Mouse (Mus musculus) heart, embryonic 12.5 days (tissue): ENCODE measurements around the gene 1700001P01Rik. TPM values are rescaled to one million over a fixed set of nuclear protein-coding genes. Genes with fewer than 3 reads are reported as not detected.
"Not testable (repeated sequence)": the region's sequence is repeated elsewhere in the genome, so short reads cannot be mapped to it uniquely, and the experiment has no call there.

Experiments
- ATAC-seq: fragments of 200-750 bp; cut with Nextera tagmentation; 2 replicates; pipeline ENCODE4 v1.8.0; 2017; ENCODE audit warnings: moderate TSS enrichment, moderate library complexity; ENCODE audit not compliant: insufficient number of reproducible peaks, low FRiP score
- H3K27ac ChIP-seq: fragments of 300-500 bp; sonication (generic); 2 replicates; pipeline ENCODE4 v1.5.1; 2016; ENCODE audit warnings: mild to moderate bottlenecking, moderate library complexity; ENCODE audit not compliant: poor library complexity, severe bottlenecking
- H3K27me3 ChIP-seq: fragments of 300-500 bp; sonication (generic); replicated peaks from 2 replicates; pipeline ENCODE4 v1.6.1; 2016; ENCODE audit warnings: mild to moderate bottlenecking, moderate library complexity
- H3K36me3 ChIP-seq: fragments of 300-500 bp; sonication (generic); 2 replicates; pipeline ENCODE4 v1.6.1; 2016; ENCODE audit warnings: mild to moderate bottlenecking, moderate library complexity
- H3K4me1 ChIP-seq: fragments of 300-500 bp; sonication (generic); replicated peaks from 2 replicates; pipeline ENCODE4 v1.6.1; 2016; ENCODE audit warnings: mild to moderate bottlenecking
- H3K4me2 ChIP-seq: fragments of 300-500 bp; sonication (generic); 2 replicates; pipeline ENCODE4 v1.6.1; 2016; ENCODE audit warnings: mild to moderate bottlenecking, moderate library complexity
- H3K4me3 ChIP-seq: fragments of 300-500 bp; sonication (generic); 2 replicates; pipeline ENCODE4 v1.5.1; 2016; ENCODE audit warnings: mild to moderate bottlenecking
- H3K9ac ChIP-seq: fragments of 300-500 bp; sonication (generic); 2 replicates; pipeline ENCODE4 v1.6.1; 2016; ENCODE audit warnings: mild to moderate bottlenecking, moderate library complexity
- H3K9me3 ChIP-seq: fragments of 300-500 bp; sonication (generic); replicated peaks from 2 replicates; pipeline ENCODE4 v1.6.1; 2016; ENCODE audit warnings: mild to moderate bottlenecking, moderate library complexity
- WGBS: fragments of 180-500 bp; shearing (Covaris S2); methylation state at CpG from one replicate; pipeline ENCODE4 v1.1.7; 2016; 5-methylcytosine and 5-hydroxymethylcytosine counted together
- polyA plus RNA-seq: library from polyadenylated mRNA; unstranded; fragments of >200 nt; fragmentation: Nextera tagmentation; extraction: Ambion mirVana; gene quantifications from 2 replicates; pipeline ENCODE4 v1.2.1, GENCODE M21; 2016

1700001P01Rik gene
- polyA plus RNA-seq, 1 experiment from 2014 or later = not detected

- not testable (repeated sequence) for H3K4me1 ChIP-seq, ATAC-seq, H3K36me3 ChIP-seq, H3K4me2 ChIP-seq, H3K27ac ChIP-seq, H3K27me3 ChIP-seq, H3K9ac ChIP-seq, H3K4me3 ChIP-seq, H3K9me3 ChIP-seq
- WGBS = 72% methylated on average over 2 of the region's 2 CpGs
These were observed 15.2 kb upstream of the 1700001P01Rik start for GRCm38 (mm10) chr11:97790778-97791438.

DNA sequence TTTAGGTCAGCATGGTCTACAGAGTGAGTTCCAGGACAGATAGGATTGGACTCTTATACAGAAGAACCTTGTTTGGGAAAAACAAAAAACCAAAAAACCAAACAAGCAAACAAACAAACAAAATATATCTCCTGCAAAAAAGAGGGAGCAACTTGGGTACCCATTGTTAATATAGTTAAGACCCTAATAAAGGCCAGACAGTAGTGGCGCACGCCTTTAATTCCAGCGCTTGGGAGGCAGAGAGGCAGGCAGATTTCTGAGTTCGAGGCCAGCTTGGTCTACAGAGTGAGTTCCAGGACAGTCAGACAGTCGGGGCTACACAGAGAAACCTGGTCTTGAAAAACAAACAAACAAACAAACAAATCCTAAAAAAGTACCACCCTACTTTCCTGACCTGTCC, 14.0 kb upstream of the 1700001P01Rik start:
- no peaks in the 10 kb centered on the region for H3K36me3 ChIP-seq
- H3K4me2 ChIP-seq = no peak overlapping the region
- no peak overlapping the region for H3K27ac ChIP-seq
- H3K4me3 ChIP-seq = no peak overlapping the region
- no peaks in the 10 kb centered on the region for H3K9me3 ChIP-seq
- no peak overlapping the region for H3K9ac ChIP-seq
- WGBS = 80% methylated on average over 5 of the region's 5 CpGs
- no peaks in the 10 kb centered on the region for H3K4me1 ChIP-seq
- no peaks in the 10 kb centered on the region for H3K27me3 ChIP-seq
- ATAC-seq = no peak

- whole genome bisulfite sequencing = 86% methylated on average over 3 of the region's 3 CpGs
These were observed 12.2 kb upstream of the 1700001P01Rik start for GRCm38 (mm10) chr11:97787961-97788360.

GRCm38 (mm10) chr11:97782564-97782895, 6.8 kb upstream of the 1700001P01Rik start:
- H3K4me1 ChIP-seq = peaks cover 26% of the 10 kb centered on the region
- no peaks in the 10 kb centered on the region for H3K27me3 ChIP-seq
- peak overlapping the region; percentile 93 for H3K4me2 ChIP-seq
- no peaks in the 10 kb centered on the region for H3K9me3 ChIP-seq
- peak overlapping the region; percentile 49 for H3K27ac ChIP-seq
- peaks cover 34% of the 10 kb centered on the region for H3K36me3 ChIP-seq
- under 1% methylated on average over 10 of the region's 10 CpGs for WGBS
- no peak; the same call in 1 of the 2 replicates for ATAC-seq
- H3K9ac ChIP-seq = peak overlapping the region; percentile 73
- peak overlapping the region; percentile 88 for H3K4me3 ChIP-seq

More at GRCm38 (mm10) chr11:97787961-97788360, 12.2 kb upstream of the 1700001P01Rik start:
- Histone ChIP-seq H3K4me3 (no peak overlapping the region), H3K27ac (no peak overlapping the region), H3K9me3 (no peaks in the 10 kb centered on the region), H3K36me3 (no peaks in the 10 kb centered on the region), H3K27me3 (no peaks in the 10 kb centered on the region), H3K9ac (no peak overlapping the region), H3K4me2 (no peak overlapping the region), H3K4me1 (0 out of 2 replicates have a peak, but pooled peaks cover 4% of the 10 kb centered on the region)
- ATAC-seq = no peak

- H3K27ac ChIP-seq = peak within 1 kb of the TSS; percentile 92
- H3K27me3 ChIP-seq = no peaks in the 10 kb centered on the region
- peak within 1 kb of the TSS; percentile 88 for H3K4me3 ChIP-seq
- ATAC-seq = peak; percentile 97
- no peaks in the 10 kb centered on the region for H3K9me3 ChIP-seq
- peak within 1 kb of the TSS; percentile 93 for H3K4me2 ChIP-seq
- H3K36me3 ChIP-seq = peaks cover 39% of the 10 kb centered on the region
- WGBS = under 1% methylated on average over 67 of the region's 67 CpGs
- peak within 1 kb of the TSS; percentile 98 for H3K9ac ChIP-seq
- peaks cover 26% of the 10 kb centered on the region for H3K4me1 ChIP-seq
These were observed 6.3 kb upstream of the 1700001P01Rik start, which contains the start of gene Rpl23 for GRCm38 (mm10) chr11:97781832-97782563. TSS of gene Rpl23 (minus strand) at chr11:97782437.

GRCm38 (mm10) chr11:97781478-97781831, 5.7 kb upstream of the 1700001P01Rik start:
- 0 out of 2 replicates have a peak, but pooled peaks have one; percentile 8 for ATAC-seq
- Histone ChIP-seq H3K27ac (peak overlapping the region; percentile 92), H3K27me3 (no peaks in the 10 kb centered on the region), H3K4me3 (peak overlapping the region; percentile 88), H3K9me3 (no peaks in the 10 kb centered on the region), H3K9ac (peak overlapping the region; percentile 98), H3K4me2 (peak overlapping the region; percentile 93), H3K4me1 (peaks cover 26% of the 10 kb centered on the region), H3K36me3 (peaks cover 45% of the 10 kb centered on the region)
- 2% methylated on average over 11 of the region's 11 CpGs for WGBS

- ATAC-seq = no peak
- H3K27ac ChIP-seq = no peak overlapping the region
- H3K9ac ChIP-seq = peak overlapping the region; percentile 98
- H3K9me3 ChIP-seq = no peaks in the 10 kb centered on the region
- H3K4me1 ChIP-seq = peaks cover 26% of the 10 kb centered on the region
- WGBS = 52% methylated on average over 2 of the region's 2 CpGs
- H3K36me3 ChIP-seq = peaks cover 52% of the 10 kb centered on the region
- H3K4me2 ChIP-seq = peak overlapping the region; percentile 93
- H3K27me3 ChIP-seq = no peaks in the 10 kb centered on the region
- H3K4me3 ChIP-seq = peak overlapping the region; percentile 88
These were observed 4.4 kb upstream of the 1700001P01Rik start for GRCm38 (mm10) chr11:97779968-97780701.

GRCm38 (mm10) chr11:97778918-97779317, 3.2 kb upstream of the 1700001P01Rik start:
- Histone ChIP-seq H3K36me3 (peaks cover 54% of the 10 kb centered on the region), H3K27ac (no peak overlapping the region), H3K9me3 (no peaks in the 10 kb centered on the region), H3K27me3 (no peaks in the 10 kb centered on the region), H3K4me1 (peaks cover 26% of the 10 kb centered on the region), H3K4me3 (no peak overlapping the region), H3K4me2 (no peak overlapping the region), H3K9ac (no peak overlapping the region)
- ATAC-seq = no peak
- WGBS = 87% methylated on average over 1 of the region's 1 CpGs

- 43% methylated on average over 2 of the region's 2 CpGs for whole genome bisulfite sequencing
- ATAC-seq = no peak
These were observed 1.4 kb upstream of the 1700001P01Rik start for GRCm38 (mm10) chr11:97777129-97777529.

GRCm38 (mm10) chr11:97776497-97777128, 895 bp upstream of the 1700001P01Rik start:
- no peaks in the 10 kb centered on the region for H3K9me3 ChIP-seq
- no peaks in the 10 kb centered on the region for H3K27me3 ChIP-seq
- no peak overlapping the region for H3K27ac ChIP-seq
- H3K9ac ChIP-seq = no peak overlapping the region
- H3K4me2 ChIP-seq = no peak overlapping the region
- H3K36me3 ChIP-seq = peaks cover 54% of the 10 kb centered on the region
- no peak overlapping the region for H3K4me3 ChIP-seq
- peak; percentile 29; the same call in 1 of the 2 replicates for ATAC-seq
- WGBS = 60% methylated on average over 5 of the region's 5 CpGs
- peaks cover 21% of the 10 kb centered on the region for H3K4me1 ChIP-seq

More at GRCm38 (mm10) chr11:97777129-97777529, 1.4 kb upstream of the 1700001P01Rik start:
- H3K4me1 ChIP-seq = peaks cover 21% of the 10 kb centered on the region
- peaks cover 54% of the 10 kb centered on the region for H3K36me3 ChIP-seq
- H3K4me2 ChIP-seq = no peak overlapping the region
- no peak overlapping the region for H3K4me3 ChIP-seq
- no peaks in the 10 kb centered on the region for H3K9me3 ChIP-seq
- H3K27ac ChIP-seq = no peak overlapping the region
- no peaks in the 10 kb centered on the region for H3K27me3 ChIP-seq
- H3K9ac ChIP-seq = no peak overlapping the region
